Mouse (Mus musculus) heart, embryonic 12.5 days (tissue): Measurements from ENCODE around the gene Scarf2. TPM values are rescaled to one million over a fixed set of nuclear protein-coding genes. Genes with fewer than 3 reads are reported as not detected.

Experiments used
- ATAC-seq: fragments of 200-750 bp; cut with Nextera tagmentation; 2 replicates; pipeline ENCODE4 v1.8.0; 2017; ENCODE audit warnings: moderate TSS enrichment, moderate library complexity; ENCODE audit not compliant: insufficient number of reproducible peaks, low FRiP score
- H3K27ac ChIP-seq: fragments of 300-500 bp; sonication (generic); 2 replicates; pipeline ENCODE4 v1.5.1; 2016; ENCODE audit warnings: mild to moderate bottlenecking, moderate library complexity; ENCODE audit not compliant: poor library complexity, severe bottlenecking
- H3K27me3 ChIP-seq: fragments of 300-500 bp; sonication (generic); replicated peaks from 2 replicates; pipeline ENCODE4 v1.6.1; 2016; ENCODE audit warnings: mild to moderate bottlenecking, moderate library complexity
- H3K36me3 ChIP-seq: fragments of 300-500 bp; sonication (generic); 2 replicates; pipeline ENCODE4 v1.6.1; 2016; ENCODE audit warnings: mild to moderate bottlenecking, moderate library complexity
- H3K4me1 ChIP-seq: fragments of 300-500 bp; sonication (generic); replicated peaks from 2 replicates; pipeline ENCODE4 v1.6.1; 2016; ENCODE audit warnings: mild to moderate bottlenecking
- H3K4me2 ChIP-seq: fragments of 300-500 bp; sonication (generic); 2 replicates; pipeline ENCODE4 v1.6.1; 2016; ENCODE audit warnings: mild to moderate bottlenecking, moderate library complexity
- H3K4me3 ChIP-seq: fragments of 300-500 bp; sonication (generic); 2 replicates; pipeline ENCODE4 v1.5.1; 2016; ENCODE audit warnings: mild to moderate bottlenecking
- H3K9ac ChIP-seq: fragments of 300-500 bp; sonication (generic); 2 replicates; pipeline ENCODE4 v1.6.1; 2016; ENCODE audit warnings: mild to moderate bottlenecking, moderate library complexity
- H3K9me3 ChIP-seq: fragments of 300-500 bp; sonication (generic); replicated peaks from 2 replicates; pipeline ENCODE4 v1.6.1; 2016; ENCODE audit warnings: mild to moderate bottlenecking, moderate library complexity
- WGBS: fragments of 180-500 bp; shearing (Covaris S2); methylation state at CpG from one replicate; pipeline ENCODE4 v1.1.7; 2016; 5-methylcytosine and 5-hydroxymethylcytosine counted together
- polyA plus RNA-seq: library from polyadenylated mRNA; unstranded; fragments of >200 nt; fragmentation: Nextera tagmentation; extraction: Ambion mirVana; gene quantifications from 2 replicates; pipeline ENCODE4 v1.2.1, GENCODE M21; 2016

The Scarf2 gene
- polyA plus RNA-seq, 1 experiment from 2014 or later, result 15.8 TPM

- no peak overlapping the region for H3K9ac ChIP-seq
- H3K4me3 ChIP-seq, result no peak overlapping the region
- no peaks in the 10 kb centered on the region for H3K27me3 ChIP-seq
- no peak overlapping the region for H3K27ac ChIP-seq
- H3K9me3 ChIP-seq, result no peaks in the 10 kb centered on the region
- no peak for ATAC-seq
- H3K4me1 ChIP-seq, result no peaks in the 10 kb centered on the region
- no peak overlapping the region for H3K4me2 ChIP-seq
- 76% methylated on average over 6 of the region's 6 CpGs for WGBS
- peaks cover 81% of the 10 kb centered on the region for H3K36me3 ChIP-seq
Observed at GRCm38 (mm10) chr16:17849486-17849885, 52.4 kb downstream of the Scarf2 start.

GRCm38 (mm10) chr16:17851331-17851730, 54.2 kb downstream of the Scarf2 start:
- H3K27ac ChIP-seq, result no peak overlapping the region
- WGBS, result 91% methylated on average over 5 of the region's 5 CpGs
- no peaks in the 10 kb centered on the region for H3K27me3 ChIP-seq
- H3K36me3 ChIP-seq, result peaks cover 79% of the 10 kb centered on the region
- H3K9ac ChIP-seq, result no peak overlapping the region
- H3K9me3 ChIP-seq, result no peaks in the 10 kb centered on the region
- no peaks in the 10 kb centered on the region for H3K4me1 ChIP-seq
- H3K4me3 ChIP-seq, result no peak overlapping the region
- no peak for ATAC-seq
- no peak overlapping the region for H3K4me2 ChIP-seq

GRCm38 (mm10) chr16:17851860-17852259, 54.8 kb downstream of the Scarf2 start:
- H3K9ac ChIP-seq, result no peak overlapping the region
- no peak overlapping the region for H3K4me2 ChIP-seq
- H3K4me1 ChIP-seq, result no peaks in the 10 kb centered on the region
- no peak for ATAC-seq
- no peak overlapping the region for H3K4me3 ChIP-seq
- H3K27ac ChIP-seq, result no peak overlapping the region
- 94% methylated on average over 1 of the region's 1 CpGs for WGBS
- H3K9me3 ChIP-seq, result no peaks in the 10 kb centered on the region
- no peaks in the 10 kb centered on the region for H3K27me3 ChIP-seq
- H3K36me3 ChIP-seq, result peaks cover 79% of the 10 kb centered on the region

- Histone ChIP-seq H3K27ac (no peak overlapping the region), H3K9me3 (no peaks in the 10 kb centered on the region), H3K4me2 (no peak overlapping the region), H3K27me3 (no peaks in the 10 kb centered on the region), H3K4me1 (no peaks in the 10 kb centered on the region), H3K4me3 (no peak overlapping the region), H3K36me3 (peaks cover 83% of the 10 kb centered on the region), H3K9ac (no peak overlapping the region)
- 88% methylated on average over 2 of the region's 2 CpGs for WGBS
- ATAC-seq, result no peak
Observed at GRCm38 (mm10) chr16:17853263-17853662, 56.2 kb downstream of the Scarf2 start.

- Histone ChIP-seq H3K9me3 (no peaks in the 10 kb centered on the region), H3K9ac (no peak overlapping the region), H3K36me3 (peaks cover 70% of the 10 kb centered on the region), H3K4me2 (no peak overlapping the region), H3K4me3 (no peak overlapping the region), H3K27ac (no peak overlapping the region), H3K27me3 (no peaks in the 10 kb centered on the region), H3K4me1 (peaks cover under 1% of the 10 kb centered on the region; the same call in 1 of the 2 replicates)
- ATAC-seq, result no peak
- WGBS, result 87% methylated on average over 7 of the region's 7 CpGs
Observed at GRCm38 (mm10) chr16:17857157-17857556, 60.1 kb downstream of the Scarf2 start.

Other genes with a start within 250 kb of the Scarf2 start
- gene Lrrc74b, start 236.0 kb upstream of the Scarf2 start, polyA plus RNA-seq, result 0.09 and 0.23 TPM in 2 replicates
- gene P2rx6, start 235.4 kb upstream of the Scarf2 start, polyA plus RNA-seq, result 0.86 and 1.2 TPM in 2 replicates
- 9.2 and 10.9 TPM in 2 replicates for gene Slc7a4, start 214.1 kb upstream of the Scarf2 start, polyA plus RNA-seq
- 30.3 and 31.4 TPM in 2 replicates for gene Smpd4, start 177.9 kb upstream of the Scarf2 start, polyA plus RNA-seq
- gene Ccdc74a, start 150.8 kb upstream of the Scarf2 start, polyA plus RNA-seq, result 4.4 and 5.5 TPM in 2 replicates
- gene Med15, start 64.4 kb upstream of the Scarf2 start, polyA plus RNA-seq, result 36.9 and 39.9 TPM in 2 replicates
- 42.7 and 44.4 TPM in 2 replicates for gene Klhl22, start 37.7 kb upstream of the Scarf2 start, polyA plus RNA-seq
- gene B830017H08Rik, start 35.8 kb downstream of the Scarf2 start, polyA plus RNA-seq, result not detected in 2 replicates
- gene Car15, start 41.1 kb downstream of the Scarf2 start, polyA plus RNA-seq, result 1.5 and 1.7 TPM in 2 replicates
- gene Gm20518, start 94.4 kb downstream of the Scarf2 start, polyA plus RNA-seq, result 0.19 and 0.32 TPM in 2 replicates
- gene Tssk1, start 96.9 kb downstream of the Scarf2 start, polyA plus RNA-seq, result 0.04 and 0.05 TPM in 2 replicates
- 54.5 and 56.8 TPM in 2 replicates for gene Dgcr2, start 101.3 kb downstream of the Scarf2 start, polyA plus RNA-seq
- not detected in 2 replicates for gene Tssk2, start 101.4 kb downstream of the Scarf2 start, polyA plus RNA-seq
- 30.2 and 31.6 TPM in 2 replicates for gene Ess2, start 114.1 kb downstream of the Scarf2 start, polyA plus RNA-seq
- gene Gsc2, start 117.8 kb downstream of the Scarf2 start, polyA plus RNA-seq, result not detected in 2 replicates
- 37.6 and 37.8 TPM in 2 replicates for gene Slc25a1, start 130.9 kb downstream of the Scarf2 start, polyA plus RNA-seq
- not detected in 2 replicates for gene Vpreb2, start 183.1 kb downstream of the Scarf2 start, polyA plus RNA-seq